ENCODE assay signal across 10 mouse cellular contexts in genomic region chr14:76536921-76537320, GRCm38 (mm10). TPM values are rescaled to one million over a fixed set of nuclear protein-coding genes. Genes with fewer than 3 reads are reported as not detected.
DNase-seq lines count a peak whose midpoint lies in the region; ATAC-seq and TF ChIP-seq lines count a peak whose summit lies in the region.
"Had no signal": no experiment of that assay in that cellular context is flagged by ENCODE, and none has a peak within 500 bp of the region (broad histone marks: within the 10 kb centered on the region; RNA-seq: fewer than 3 reads in every experiment).

No protein-coding gene starts in this region.

- H3K4me2 ChIP-seq in lung, embryonic 16.5 days (ENCODE audit: low read depth, low read length), result no peak overlapping the region
- no peak overlapping the region for H3K4me2 ChIP-seq in lung, postnatal 0 days (replicated peaks; ENCODE audit: low read depth, low read length)

- 28% methylated on average over 6 of the region's 6 CpGs for WGBS in lung, embryonic 16.5 days
- 25% methylated on average over 6 of the region's 6 CpGs for WGBS in lung, postnatal 0 days

- no peak overlapping the region for H3K4me3 ChIP-seq in lung, embryonic 16.5 days (ENCODE audit: low read length)
- H3K4me3 ChIP-seq in lung, postnatal 0 days (ENCODE audit: low read depth, low read length), result no peak overlapping the region

- no peaks in the 10 kb centered on the region for H3K27me3 ChIP-seq in lung, embryonic 16.5 days (ENCODE audit: control insufficient read depth, insufficient read depth, low read depth, low read length)
- H3K27me3 ChIP-seq in lung, postnatal 0 days (replicated peaks; ENCODE audit: insufficient read depth, low read length), result no peaks in the 10 kb centered on the region

- TF ChIP-seq EP300 in lung, postnatal 0 days (IDR thresholded peaks at IDR 0.05), result no peak

- TF ChIP-seq CTCF in lung, postnatal 0 days (IDR thresholded peaks at IDR 0.05), result no peak

- H3K36me3 ChIP-seq in lung, embryonic 16.5 days (ENCODE audit: control insufficient read depth, insufficient read depth, low read length), result no peaks in the 10 kb centered on the region
- no peaks in the 10 kb centered on the region for H3K36me3 ChIP-seq in lung, postnatal 0 days (ENCODE audit: insufficient read depth, low read length)

- ATAC-seq in lung, embryonic 16.5 days (ENCODE audit: low read depth), result peak; percentile 76
- ATAC-seq in lung, postnatal 0 days, result no peak
- ATAC-seq: inflammation-experienced regulatory T-cells, adult 6 months had no signal

- H3K4me1 ChIP-seq in lung, embryonic 16.5 days (replicated peaks; ENCODE audit: control insufficient read depth, insufficient read depth, low read length), result peaks cover 13% of the 10 kb centered on the region
- H3K4me1 ChIP-seq in lung, postnatal 0 days (ENCODE audit: insufficient read depth, low read depth, low read length), result no peaks in the 10 kb centered on the region

- H3K9me3 ChIP-seq in lung, embryonic 16.5 days (ENCODE audit: control insufficient read depth, low read length), result no peaks in the 10 kb centered on the region
- no peaks in the 10 kb centered on the region for H3K9me3 ChIP-seq in lung, postnatal 0 days (ENCODE audit: low read length)

- H3K27ac ChIP-seq in lung, embryonic 16.5 days (ENCODE audit: low read length), result no peak overlapping the region; the same call in 1 of the 2 replicates
- H3K27ac ChIP-seq in lung, postnatal 0 days (ENCODE audit: low read length), result no peak overlapping the region
- H3K27ac ChIP-seq: macrophage had no signal

- peak; percentile 52 for DNase-seq in adrenal gland, postnatal 10 days
- no peak for DNase-seq in adrenal gland, adult 18-20 months (ENCODE audit: low spot score in 2 of 2)
- no peak for DNase-seq in lung, postnatal 0 days (ENCODE audit: low spot score)
- DNase-seq in kidney, postnatal 36 days, result peak; percentile 86 to 92
- peak; percentile 77 for DNase-seq in yolk sac, embryonic 10.5 days (ENCODE audit: low spot score)
- DNase-seq in cerebellum, adult 11-12 months, result no peak
- no peak for DNase-seq in right cerebral cortex, postnatal 25 days

- H3K9ac ChIP-seq in lung, embryonic 16.5 days (ENCODE audit: low read length), result no peak overlapping the region
- H3K9ac ChIP-seq in lung, postnatal 0 days (replicated peaks; ENCODE audit: low read depth), result no peak overlapping the region

RNA-seq across cellular contexts. Expression of gene Serp2, which starts 19.8 kb away (rescaled TPM):
- total RNA-seq in adrenal gland, postnatal 10 days (2021), result 1 to 10 TPM; 7.2 to 9.6 TPM
- 1 to 10 TPM; 4.8 to 5.0 TPM for total RNA-seq in adrenal gland, adult 18-20 months (2021)
- polyA plus RNA-seq in lung, embryonic 16.5 days (2015; fragmentation: Nextera tagmentation; extraction: Ambion mirVana), result 6.3 and 7.2 TPM in 2 replicates
- 4.1 and 5.1 TPM in 2 replicates for polyA plus RNA-seq in lung, postnatal 0 days (2015; fragmentation: Nextera tagmentation; extraction: Ambion mirVana)
- polyA plus RNA-seq: macrophage had no signal

Comparison
In these comparisons a context has a peak if more than half of its experiments do, and no peak if none do; other contexts are left out.
1. DNase-seq: peak in adrenal gland, postnatal 10 days (single experiment), kidney, postnatal 36 days (2 of 2) and yolk sac, embryonic 10.5 days (single experiment); none in adrenal gland, adult 18-20 months (0 of 2), lung, postnatal 0 days (single experiment), cerebellum, adult 11-12 months (single experiment) and right cerebral cortex, postnatal 25 days (single experiment).